Comparison of ENCODE assay signal across 18 mouse cellular contexts in the genomic region with DNA sequence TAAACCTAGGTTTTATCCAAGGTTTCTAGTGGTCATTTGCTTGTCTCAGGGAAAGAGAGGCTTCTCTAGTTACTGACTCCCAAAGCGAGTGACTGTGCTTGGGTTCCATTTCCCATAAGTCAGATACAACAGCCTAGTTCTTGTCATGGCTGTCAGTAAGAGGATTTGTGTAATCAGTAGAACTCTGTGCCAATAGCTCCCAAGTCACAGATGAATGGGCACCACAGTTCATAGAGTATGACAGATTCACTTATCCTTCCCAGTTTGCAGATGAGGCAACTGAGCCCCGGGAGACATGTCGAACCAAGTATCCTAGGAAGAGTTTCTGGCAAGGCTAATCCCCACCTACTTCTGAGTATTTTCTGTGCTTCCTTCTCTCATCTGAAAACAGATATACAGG.
"Had no signal": no experiment of that assay in that cellular context is flagged by ENCODE, and none has a peak within 500 bp of the region (broad histone marks: within the 10 kb centered on the region; RNA-seq: fewer than 3 reads in every experiment).

No protein-coding gene starts in this region.

- H3K4me2 ChIP-seq: limb, embryonic 13.5 days; liver, embryonic 13.5 days; lung, embryonic 15.5 days; midbrain, embryonic 12.5 days; neural tube, embryonic 15.5 days had no signal

- DNase-seq: kidney, adult 11 months; kidney, adult 9 months; kidney, postnatal 36 days; layer of hippocampus, adult 9-11 months; liver, embryonic 13.5 days; liver, postnatal 0 days; lung, postnatal 14 days; right cerebral cortex, adult 18-20 months; thymus, adult 2 months; thymus, postnatal 36 days had no signal

- ATAC-seq: liver, postnatal 0 days had no signal

- H3K9me3 ChIP-seq: limb, embryonic 13.5 days; liver, embryonic 13.5 days; lung, embryonic 15.5 days; megakaryocyte, embryonic 14.5 days; midbrain, embryonic 12.5 days; neural tube, embryonic 15.5 days had no signal

- H3K9ac ChIP-seq: limb, embryonic 13.5 days; liver, embryonic 13.5 days; liver, postnatal 0 days; lung, embryonic 15.5 days; midbrain, embryonic 12.5 days; neural tube, embryonic 15.5 days had no signal

- H3K27me3 ChIP-seq: limb, embryonic 13.5 days; liver, embryonic 13.5 days; lung, embryonic 15.5 days; neural tube, embryonic 15.5 days had no signal

- H3K36me3 ChIP-seq: limb, embryonic 13.5 days; liver, embryonic 13.5 days; lung, embryonic 15.5 days; midbrain, embryonic 12.5 days; neural tube, embryonic 15.5 days had no signal

- H3K4me3 ChIP-seq: limb, embryonic 13.5 days; liver, embryonic 13.5 days; lung, embryonic 15.5 days; megakaryocyte, embryonic 14.5 days; midbrain, embryonic 12.5 days; myocyte; neural tube, embryonic 15.5 days had no signal

- H3K4me1 ChIP-seq: liver, embryonic 13.5 days; lung, embryonic 15.5 days had no signal

- H3K27ac ChIP-seq: kidney, postnatal 0 days; limb, embryonic 13.5 days; liver, embryonic 13.5 days; lung, embryonic 15.5 days; macrophage; midbrain, embryonic 12.5 days; neural tube, embryonic 15.5 days had no signal
